Mouse (Mus musculus) kidney, adult 11 months (tissue): ENCODE measurements at regions not wholly inside any gene's neighbourhood (a gene's known extent, or its start where the extent isn't known, plus 50 kb on each side); places are given as distances from the start of the nearest gene placed in this dataset.

Experiments
- DNase-seq: peaks from one replicate; pipeline ENCODE4 v3.0.0; 2022

DNA sequence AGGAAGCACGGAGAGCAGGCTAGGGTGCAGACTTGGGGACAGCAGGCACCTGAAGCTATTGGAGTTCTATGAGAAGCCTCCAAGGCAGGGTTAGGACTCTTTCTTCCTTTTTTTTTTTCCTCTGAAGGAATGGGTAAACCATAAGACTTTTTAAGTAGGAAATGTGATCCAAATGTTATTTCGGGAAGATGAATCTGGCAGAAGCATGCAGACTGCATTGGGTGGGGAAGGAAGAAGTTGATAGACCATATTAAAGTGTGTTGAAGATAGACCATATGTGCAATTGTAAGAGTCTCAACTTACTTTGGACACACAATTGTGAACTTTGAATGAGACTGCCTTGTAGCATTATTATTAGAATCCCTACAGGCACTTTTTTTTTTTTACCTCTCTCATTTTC lies 304.5 kb downstream of the Ndfip2 start:
- no peak for DNase-seq

DNA sequence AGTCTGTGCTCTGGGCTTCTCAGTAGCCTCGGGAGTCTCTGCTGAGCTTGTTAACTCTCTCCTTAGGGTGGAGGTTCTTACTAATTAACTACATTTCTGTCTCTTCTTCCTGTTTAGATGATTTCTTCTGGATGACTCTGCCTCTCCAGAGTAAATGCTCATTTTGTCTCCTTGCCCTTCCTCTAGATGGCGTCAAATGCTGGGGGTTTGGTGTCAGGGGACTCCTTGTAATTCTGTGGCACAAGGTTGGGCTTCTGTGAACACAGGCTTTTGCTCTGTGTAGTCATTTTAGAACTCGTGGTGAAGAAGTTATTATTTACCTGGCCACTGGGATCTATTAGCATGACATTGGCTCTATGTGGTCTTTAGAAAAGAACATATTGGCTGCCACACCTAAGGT lies 298.4 kb downstream of the Ndfip2 start:
- DNase-seq, result no peak

- no peak for DNase-seq
Observed at GRCm38 (mm10) chr14:105544066-105544465, 285.7 kb downstream of the Ndfip2 start.

DNA sequence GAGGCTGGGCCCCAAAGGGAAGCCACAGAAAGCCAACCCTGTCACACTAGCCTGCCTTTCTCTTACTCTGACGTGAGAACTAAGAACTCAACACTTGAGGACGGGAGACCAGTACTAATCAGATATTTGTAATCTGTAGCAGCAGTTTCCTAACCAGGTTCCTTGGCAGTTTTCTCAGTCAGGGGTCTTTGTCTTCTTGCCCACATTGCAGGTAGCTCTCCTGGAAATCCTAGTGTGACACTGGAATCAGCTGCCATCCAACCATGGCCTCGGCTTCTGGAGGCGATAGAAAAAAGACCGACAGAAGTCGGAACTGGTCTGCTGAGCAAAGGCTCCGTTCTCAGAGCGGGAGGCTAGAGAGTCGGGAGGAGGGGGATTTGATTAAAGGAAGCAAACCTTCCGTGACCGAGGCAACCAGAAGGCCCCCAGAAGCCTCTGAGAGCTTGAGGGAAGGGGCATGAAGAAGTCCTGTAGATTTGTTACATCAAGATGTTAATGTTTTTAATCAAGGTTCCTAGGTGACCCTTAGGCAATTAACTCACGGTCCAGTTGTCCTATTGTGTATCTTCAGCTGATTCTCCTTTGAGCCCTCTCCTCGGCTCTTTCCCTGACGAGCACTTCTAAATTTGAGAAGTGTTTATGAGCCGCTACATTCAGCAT lies 284.2 kb downstream of the Ndfip2 start:
- no peak for DNase-seq

GRCm38 (mm10) chr14:105542090-105542485 lies 283.7 kb downstream of the Ndfip2 start:
- no peak for DNase-seq

DNA sequence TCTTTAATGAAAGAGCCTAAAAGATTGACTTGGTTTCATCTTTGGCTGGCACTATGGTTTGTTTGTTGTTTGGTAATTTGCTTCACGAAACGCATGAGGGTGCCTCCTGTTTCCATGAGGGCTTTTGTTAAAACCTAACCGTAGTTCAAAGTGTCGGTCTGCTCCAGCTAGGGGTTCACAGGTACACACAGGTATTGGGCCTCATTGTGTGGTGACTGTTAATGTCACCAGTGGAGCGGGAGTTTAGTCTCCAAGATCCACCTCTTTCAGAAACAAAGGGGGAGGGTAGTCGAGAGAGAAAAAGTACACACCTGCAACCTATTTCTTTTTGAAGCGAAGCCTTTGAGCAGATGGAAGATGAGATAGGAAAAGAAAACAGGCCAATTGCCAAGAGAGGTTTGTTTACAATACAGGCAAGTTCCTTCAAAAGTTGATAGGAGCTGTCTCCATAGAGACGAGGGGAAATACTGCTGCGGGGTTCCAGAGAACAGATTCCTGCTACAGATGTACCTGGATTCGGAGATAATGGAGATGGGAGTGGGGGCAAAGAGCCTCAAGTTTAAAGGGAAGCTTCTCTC lies 273.9 kb downstream of the Ndfip2 start:
- no peak for DNase-seq

- DNase-seq, result no peak
Observed at GRCm38 (mm10) chr14:105528107-105528506, 269.7 kb downstream of the Ndfip2 start.

DNA sequence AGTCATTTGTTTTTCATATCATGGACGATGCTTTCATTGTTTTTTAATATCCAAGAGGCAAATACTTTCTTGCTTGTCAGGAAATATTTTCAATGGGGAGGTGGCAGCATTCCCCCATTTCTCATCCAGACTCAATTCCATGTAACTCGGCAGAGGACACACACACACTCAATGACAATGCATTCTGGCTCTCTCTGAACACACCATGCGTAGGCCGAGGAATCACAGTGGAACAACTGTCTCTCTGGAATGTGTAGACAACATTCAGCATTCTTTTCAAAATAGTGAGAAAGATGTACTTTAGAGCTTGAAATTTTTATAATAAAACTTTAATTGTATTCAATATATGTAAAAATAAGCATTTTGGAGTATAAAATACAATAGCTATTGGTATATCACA lies 265.5 kb downstream of the Ndfip2 start:
- no peak for DNase-seq

GRCm38 (mm10) chr14:105522279-105522678 lies 263.9 kb downstream of the Ndfip2 start:
- DNase-seq, result no peak

- no peak for DNase-seq
Observed at GRCm38 (mm10) chr14:105518706-105519105, 260.3 kb downstream of the Ndfip2 start.

DNA sequence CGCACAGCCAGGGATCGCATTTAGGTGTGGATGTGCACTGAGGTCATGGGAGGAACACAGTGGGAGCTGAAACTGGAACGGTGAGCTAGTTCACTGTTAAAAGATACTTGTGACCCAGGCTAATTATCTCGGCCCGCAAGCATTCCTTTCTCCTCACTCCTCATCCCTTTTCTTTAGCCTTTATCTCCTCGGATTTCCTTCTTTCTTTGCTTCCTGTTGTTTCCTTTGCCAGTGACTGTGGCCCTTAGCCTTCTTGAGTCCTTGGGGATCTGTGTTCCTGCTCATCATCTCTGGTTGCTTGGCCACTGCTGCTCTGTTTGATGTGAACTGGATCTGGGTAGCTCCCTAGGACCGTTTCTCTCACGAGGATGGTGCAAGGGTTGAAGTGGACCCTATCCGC lies 256.0 kb downstream of the Ndfip2 start:
- DNase-seq, result no peak

- no peak for DNase-seq
Observed at GRCm38 (mm10) chr14:105512914-105513677, 254.7 kb downstream of the Ndfip2 start.

DNA sequence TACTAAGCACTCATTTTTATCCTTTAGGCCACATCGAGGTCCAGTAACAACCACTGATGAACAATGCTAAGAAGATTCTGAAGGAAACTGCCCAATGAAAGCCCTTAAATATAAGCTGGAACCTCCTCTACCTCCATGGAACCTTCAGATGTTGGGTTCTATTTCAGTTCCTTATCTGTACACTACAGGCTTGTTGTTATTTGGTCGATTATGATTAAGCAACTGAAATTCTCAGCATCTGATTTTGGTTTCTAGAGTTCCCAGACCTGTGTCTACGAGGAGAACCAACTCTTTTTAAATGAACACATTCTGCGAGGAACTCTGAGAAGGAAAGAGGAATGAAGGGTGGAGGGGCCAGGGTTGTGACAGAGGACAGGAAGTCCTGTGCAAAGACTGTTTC lies 253.5 kb downstream of the Ndfip2 start:
- no peak for DNase-seq

DNA sequence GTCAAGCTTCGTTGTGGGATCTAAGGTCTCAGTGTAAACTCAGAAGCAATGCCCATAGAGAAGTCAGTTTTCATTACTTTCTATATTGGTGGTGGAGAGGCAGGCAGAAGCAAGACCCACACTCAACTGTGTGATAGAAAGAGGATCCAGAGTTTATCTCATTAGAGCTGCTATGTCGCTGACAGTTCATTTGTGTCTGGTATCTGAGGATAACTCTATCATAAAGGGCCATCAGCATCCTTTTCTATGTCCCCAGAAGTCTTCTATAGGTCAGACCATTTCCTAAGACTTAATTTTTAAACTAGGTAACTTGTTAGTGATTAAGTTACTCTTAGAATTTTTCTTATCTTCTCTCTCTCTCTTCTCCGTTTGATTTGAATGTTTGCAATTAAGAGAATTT lies 252.8 kb downstream of the Ndfip2 start:
- no peak for DNase-seq

GRCm38 (mm10) chr14:105505261-105505660 lies 246.9 kb downstream of the Ndfip2 start:
- no peak for DNase-seq

- DNase-seq, result no peak
Observed at GRCm38 (mm10) chr14:105504376-105504775, 246.0 kb downstream of the Ndfip2 start.

DNA sequence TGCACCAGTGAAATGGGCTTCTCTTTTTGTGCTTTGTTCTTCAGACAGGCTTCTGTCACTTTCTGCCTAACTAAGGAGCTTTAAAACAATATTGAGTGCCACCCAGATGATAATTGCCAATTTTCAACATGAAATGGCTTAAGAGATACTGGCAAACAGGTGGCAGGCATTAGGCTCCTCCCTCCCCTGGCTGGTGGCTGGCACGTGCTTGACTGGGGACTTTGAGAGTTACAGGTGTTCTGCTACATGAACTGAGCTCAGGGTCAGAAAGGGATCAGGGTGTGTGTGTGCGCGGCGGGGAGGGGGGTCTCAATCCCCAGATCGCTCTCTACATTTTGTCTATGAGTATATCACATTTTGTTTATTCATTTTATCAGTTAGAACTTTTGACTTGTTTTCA lies 245.4 kb downstream of the Ndfip2 start:
- no peak for DNase-seq

DNA sequence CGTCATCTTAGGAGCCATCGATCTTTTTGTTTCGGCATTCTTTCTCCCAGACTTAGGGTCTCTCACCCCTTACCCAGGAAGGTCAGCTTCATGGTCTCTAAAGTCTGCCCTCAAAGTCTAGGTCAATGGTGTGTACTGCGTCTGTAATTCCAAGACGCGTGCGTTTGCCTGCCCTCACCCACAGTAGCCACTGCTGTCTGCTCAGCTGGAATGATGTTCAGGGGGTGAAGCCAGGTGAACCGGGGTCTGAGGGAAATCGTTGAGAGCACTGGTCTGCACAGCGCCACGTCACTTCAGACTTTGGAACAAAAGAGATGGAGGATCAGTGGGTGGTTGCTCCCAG lies 244.2 kb downstream of the Ndfip2 start:
- no peak for DNase-seq

DNA sequence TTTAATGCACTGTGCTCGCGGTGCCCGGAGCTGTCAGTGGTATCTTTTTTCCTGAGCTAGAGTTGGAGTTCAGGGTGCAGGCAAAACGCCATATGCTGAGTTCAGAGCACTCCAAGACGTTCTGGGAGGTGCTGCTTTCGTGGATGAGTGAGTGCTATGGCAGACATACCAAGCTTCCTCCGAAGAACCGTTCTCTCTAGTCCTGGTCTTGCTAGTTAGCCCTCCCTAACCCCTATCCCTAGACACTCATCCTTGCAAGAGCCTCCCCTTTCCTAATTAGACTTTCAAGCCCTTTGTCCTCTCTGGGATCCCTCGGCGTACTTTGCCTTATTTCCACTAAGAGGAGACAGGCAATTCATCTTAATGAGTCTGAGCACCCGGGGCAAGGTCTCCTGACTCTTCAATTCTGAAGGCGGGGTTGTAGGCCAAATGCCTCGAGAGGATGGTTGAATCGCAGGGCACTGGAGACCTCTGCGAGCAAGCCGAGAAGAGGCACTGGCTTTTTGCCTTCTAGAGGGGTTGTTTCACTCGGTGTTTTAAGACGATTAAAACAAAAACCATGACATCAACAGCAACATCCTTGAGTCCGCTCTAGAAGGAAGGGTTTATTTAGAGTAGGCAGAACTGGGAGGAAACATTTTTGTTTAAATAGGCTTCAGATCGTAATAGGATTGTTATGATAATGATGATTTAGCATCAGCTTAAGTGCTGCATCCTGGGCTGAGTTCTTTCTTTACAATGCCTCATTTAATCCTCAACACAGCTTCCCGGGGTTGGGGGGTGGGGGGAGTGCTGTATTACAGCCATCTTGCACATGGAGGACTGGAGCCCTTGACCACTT lies 243.6 kb downstream of the Ndfip2 start:
- DNase-seq, result peak; percentile 54

GRCm38 (mm10) chr14:105500966-105501741 lies 242.8 kb downstream of the Ndfip2 start:
- no peak for DNase-seq

- DNase-seq, result no peak
Observed at GRCm38 (mm10) chr14:105499319-105499895, 241.0 kb downstream of the Ndfip2 start.
